Mouse (Mus musculus) kidney, postnatal 0 days (tissue): ENCODE data around the gene Ccdc113. TPM values are rescaled to one million over a fixed set of nuclear protein-coding genes. Genes with fewer than 3 reads are reported as not detected.

ENCODE experiments used
- ATAC-seq: fragments of 200-750 bp; cut with Nextera tagmentation; replicated peaks from 2 replicates; pipeline ENCODE4 v1.8.0; 2017; ENCODE audit warnings: low read depth, moderate number of reproducible peaks, moderate TSS enrichment, moderate library complexity; ENCODE audit not compliant: low FRiP score
- DNase-seq: peaks from one replicate; pipeline ENCODE4 v3.0.0-alpha.2; 2016; ENCODE audit warnings: low spot score
- H3K27ac ChIP-seq: fragments of 300-500 bp; sonication (generic); 2 replicates; pipeline ENCODE4 v1.5.1; 2014; ENCODE audit warnings: mild to moderate bottlenecking
- H3K27me3 ChIP-seq: fragments of 300-500 bp; sonication (generic); 2 replicates; pipeline ENCODE4 v1.6.1; 2014; ENCODE audit warnings: low read length, mixed read lengths; ENCODE audit not compliant: insufficient read depth
- H3K36me3 ChIP-seq: fragments of 300-500 bp; sonication (generic); 2 replicates; pipeline ENCODE4 v1.6.1; 2014; ENCODE audit warnings: low read length, mixed read lengths; ENCODE audit not compliant: insufficient read depth
- H3K4me1 ChIP-seq: fragments of 300-500 bp; sonication (generic); replicated peaks from 2 replicates; pipeline ENCODE4 v1.6.1; 2014; ENCODE audit warnings: antibody characterized with exemption, low read length, mixed read lengths; ENCODE audit not compliant: insufficient read depth
- H3K4me2 ChIP-seq: fragments of 300-500 bp; sonication (generic); 2 replicates; pipeline ENCODE4 v1.6.1; 2014; ENCODE audit warnings: mild to moderate bottlenecking, low read length, moderate library complexity, mixed read lengths
- H3K4me3 ChIP-seq: fragments of 300-500 bp; sonication (generic); replicated peaks from 2 replicates; pipeline ENCODE4 v1.5.1; 2014; ENCODE audit warnings: low read depth, low read length
- H3K9ac ChIP-seq: fragments of 300-500 bp; sonication (generic); 2 replicates; pipeline ENCODE4 v1.6.1; 2014; ENCODE audit warnings: low read depth, low read length
- H3K9me3 ChIP-seq: fragments of 300-500 bp; sonication (generic); replicated peaks from 2 replicates; pipeline ENCODE4 v1.6.1; 2016; ENCODE audit warnings: low read length, inconsistent platforms, mixed read lengths
- CTCF ChIP-seq: IDR thresholded peaks from 2 replicates; pipeline ENCODE4 v1.5.1; 2016; ENCODE audit warnings: antibody characterized with exemption, low read depth, mild to moderate bottlenecking, moderate library complexity
- WGBS: fragments of 180-500 bp; shearing (Covaris S2); extraction: QIAGEN DNeasy Blood & Tissue Kit; methylation state at CpG from one replicate; pipeline ENCODE4 v1.1.7; 2014; 5-methylcytosine and 5-hydroxymethylcytosine counted together
- polyA plus RNA-seq: library from polyadenylated mRNA; unstranded; fragments of >200 nt; fragmentation: Nextera tagmentation; extraction: Ambion mirVana; gene quantifications from 2 replicates; pipeline ENCODE4 v1.2.1, GENCODE M21; 2015

Gene Ccdc113
- polyA plus RNA-seq, 1 experiment from 2014 or later: 2.2 TPM

- no peak for ATAC-seq
- Histone ChIP-seq H3K9me3 (no peaks in the 10 kb centered on the region), H3K36me3 (no peaks in the 10 kb centered on the region), H3K4me2 (no peak overlapping the region), H3K4me1 (no peaks in the 10 kb centered on the region), H3K9ac (no peak overlapping the region), H3K27me3 (no peaks in the 10 kb centered on the region), H3K4me3 (no peak overlapping the region), H3K27ac (no peak overlapping the region)
- no peak for TF ChIP-seq CTCF
- 84% methylated on average over 5 of the region's 5 CpGs for WGBS
- DNase-seq: no peak
These were observed 39.3 kb downstream of the Ccdc113 start for GRCm38 (mm10) chr8:95573146-95573545.

DNA sequence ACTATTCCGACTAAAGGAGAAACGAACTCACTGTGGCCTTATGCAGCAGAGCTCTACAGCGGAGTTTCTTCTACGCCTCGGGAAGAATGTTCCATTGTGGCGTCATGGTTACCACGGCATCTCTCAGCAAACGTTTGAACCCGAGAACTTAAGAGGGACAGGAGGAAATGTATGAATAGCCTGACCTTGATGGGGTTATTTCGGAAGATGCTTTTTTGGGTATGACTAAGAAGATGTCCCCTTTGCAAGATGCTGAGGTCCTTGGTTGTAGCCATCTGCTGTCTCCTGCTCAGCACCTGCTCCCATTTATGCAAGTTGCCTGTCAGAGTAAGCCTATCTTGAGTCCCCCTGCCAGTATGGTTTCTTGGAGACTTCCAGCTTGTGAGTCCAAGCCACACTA lies 42.4 kb downstream of the Ccdc113 start, which contains the start of gene Prss54:
Gene Prss54, minus strand, starts transcription at position 101 of the 400 bp plus-strand sequence.
- no peak for DNase-seq

GRCm38 (mm10) chr8:95587339-95587738 lies 53.5 kb downstream of the Ccdc113 start:
- H3K9ac ChIP-seq: no peak overlapping the region
- H3K36me3 ChIP-seq: no peaks in the 10 kb centered on the region
- ATAC-seq (no peak), DNase-seq (no peak)
- H3K4me2 ChIP-seq: no peak overlapping the region
- H3K27ac ChIP-seq: no peak overlapping the region
- H3K4me1 ChIP-seq: no peaks in the 10 kb centered on the region
- no peak overlapping the region for H3K4me3 ChIP-seq
- H3K27me3 ChIP-seq: no peaks in the 10 kb centered on the region
- 88% methylated on average over 1 of the region's 1 CpGs for WGBS
- TF ChIP-seq CTCF: no peak
- H3K9me3 ChIP-seq: no peaks in the 10 kb centered on the region

More for the DNA sequence above, 42.4 kb downstream of the Ccdc113 start, which contains the start of gene Prss54:
- Histone ChIP-seq H3K36me3 (no peaks in the 10 kb centered on the region), H3K4me1 (no peaks in the 10 kb centered on the region), H3K27ac (no peak within 1 kb of the TSS), H3K4me2 (no peak within 1 kb of the TSS), H3K4me3 (no peak within 1 kb of the TSS), H3K9ac (no peak within 1 kb of the TSS), H3K27me3 (no peaks in the 10 kb centered on the region), H3K9me3 (no peaks in the 10 kb centered on the region)
- ATAC-seq: no peak
- WGBS: 85% methylated on average over 10 of the region's 10 CpGs
- TF ChIP-seq CTCF: no peak

DNA sequence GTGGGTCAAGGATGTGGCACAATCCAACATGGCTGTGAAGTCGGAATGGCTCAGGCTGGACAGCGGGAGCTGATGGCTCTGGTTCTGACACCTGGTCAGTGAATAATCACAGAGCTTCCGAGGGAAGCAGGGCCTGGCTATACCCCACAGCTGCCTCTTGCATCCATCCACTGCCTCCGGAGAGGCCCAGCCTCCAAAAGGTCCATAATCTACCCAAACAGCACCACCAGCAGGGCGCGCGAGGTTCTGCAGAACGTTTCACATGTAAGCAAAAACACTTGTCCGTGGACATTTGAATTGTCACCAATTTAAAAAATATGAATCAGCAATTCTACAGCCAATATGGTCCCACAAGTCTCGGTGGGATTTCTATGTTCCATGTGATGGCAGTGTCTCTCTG lies 55.4 kb downstream of the Ccdc113 start:
- no peak for ATAC-seq
- Histone ChIP-seq H3K4me3 (no peak overlapping the region), H3K9me3 (no peaks in the 10 kb centered on the region), H3K36me3 (no peaks in the 10 kb centered on the region), H3K27me3 (no peaks in the 10 kb centered on the region), H3K27ac (no peak overlapping the region), H3K9ac (no peak overlapping the region), H3K4me1 (no peaks in the 10 kb centered on the region), H3K4me2 (no peak overlapping the region)
- no peak for DNase-seq
- WGBS: 74% methylated on average over 10 of the region's 10 CpGs
- no peak for TF ChIP-seq CTCF

GRCm38 (mm10) chr8:95590539-95590938 lies 56.7 kb downstream of the Ccdc113 start:
- H3K27ac ChIP-seq: no peak overlapping the region
- DNase-seq (no peak), ATAC-seq (no peak)
- 80% methylated on average over 4 of the region's 4 CpGs for WGBS
- H3K27me3 ChIP-seq: no peaks in the 10 kb centered on the region
- no peak overlapping the region for H3K4me2 ChIP-seq
- no peak for TF ChIP-seq CTCF
- H3K36me3 ChIP-seq: no peaks in the 10 kb centered on the region
- H3K4me3 ChIP-seq: no peak overlapping the region
- no peaks in the 10 kb centered on the region for H3K9me3 ChIP-seq
- H3K4me1 ChIP-seq: no peaks in the 10 kb centered on the region
- H3K9ac ChIP-seq: no peak overlapping the region

- Histone ChIP-seq H3K27me3 (no peaks in the 10 kb centered on the region), H3K9me3 (no peaks in the 10 kb centered on the region), H3K4me3 (no peak overlapping the region), H3K36me3 (no peaks in the 10 kb centered on the region), H3K4me1 (no peaks in the 10 kb centered on the region), H3K27ac (no peak overlapping the region), H3K9ac (no peak overlapping the region), H3K4me2 (no peak overlapping the region)
- ATAC-seq (no peak), DNase-seq (no peak)
- 82% methylated on average over 12 of the region's 12 CpGs for WGBS
- TF ChIP-seq CTCF: no peak
These were observed 58.4 kb downstream of the Ccdc113 start for GRCm38 (mm10) chr8:95592131-95592780.
